Mouse (Mus musculus): ENCODE results near the gene Rcn3. TPM values are rescaled to one million over a fixed set of nuclear protein-coding genes. Genes with fewer than 3 reads are reported as not detected.
"Not testable (repeated sequence)": the region's sequence is repeated elsewhere in the genome, so short reads cannot be mapped to it uniquely, and the experiment has no call there.

Gene Rcn3
- polyA plus RNA-seq, 1 experiment: 1.7 TPM

- TF ChIP-seq FLI1 (IDR thresholded peaks at IDR 0.05; ENCODE audit: low read length) (no peak), GATA1 (IDR thresholded peaks at IDR 0.05; ENCODE audit: borderline replicate concordance, low read length) (no peak)
- H3K36me3 ChIP-seq (replicated peaks; ENCODE audit: low read length): peaks cover 42% of the 10 kb centered on the region
- peaks cover 2% of the 10 kb centered on the region for H3K27me3 ChIP-seq (replicated peaks)
- H3K9me3 ChIP-seq: peaks cover 3% of the 10 kb centered on the region; the same call in 1 of the 2 replicates
- peak overlapping the region; percentile 38 for H3K4me3 ChIP-seq (replicated peaks)
- peaks cover 83% of the 10 kb centered on the region for H3K4me1 ChIP-seq
These were observed 41.6 kb upstream of the Rcn3 start for GRCm38 (mm10) chr7:45133446-45134159.

DNA sequence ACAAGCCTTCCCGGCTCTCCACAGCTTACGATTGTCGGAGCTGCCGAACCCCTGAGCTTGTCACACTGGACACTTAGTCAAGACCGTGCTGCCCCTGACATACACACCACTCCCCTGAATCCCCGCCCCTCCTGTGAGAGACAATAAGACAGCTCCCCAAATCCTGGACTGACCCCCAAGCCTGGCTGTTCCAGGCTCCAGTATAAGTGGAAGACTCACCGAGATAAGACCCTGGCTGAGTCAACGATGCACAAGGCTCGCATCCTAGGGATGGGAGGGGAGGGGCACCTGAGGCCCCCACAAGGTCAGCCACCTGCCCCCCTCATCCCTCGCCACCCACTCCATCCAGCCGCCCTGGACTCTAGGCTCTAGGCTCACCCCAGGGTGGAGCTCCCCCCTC is 39.8 kb upstream of the Rcn3 start:
- H3K27me3 ChIP-seq (replicated peaks): no peaks in the 10 kb centered on the region
- H3K9me3 ChIP-seq: peaks cover 3% of the 10 kb centered on the region; the same call in 1 of the 2 replicates
- peaks cover 50% of the 10 kb centered on the region for H3K36me3 ChIP-seq (replicated peaks; ENCODE audit: low read length)
- H3K4me3 ChIP-seq (replicated peaks): no peak overlapping the region
- TF ChIP-seq GATA1 (IDR thresholded peaks at IDR 0.05; ENCODE audit: borderline replicate concordance, low read length): no peak
- no peak for TF ChIP-seq FLI1 (IDR thresholded peaks at IDR 0.05; ENCODE audit: low read length)
- peaks cover 76% of the 10 kb centered on the region for H3K4me1 ChIP-seq

DNA sequence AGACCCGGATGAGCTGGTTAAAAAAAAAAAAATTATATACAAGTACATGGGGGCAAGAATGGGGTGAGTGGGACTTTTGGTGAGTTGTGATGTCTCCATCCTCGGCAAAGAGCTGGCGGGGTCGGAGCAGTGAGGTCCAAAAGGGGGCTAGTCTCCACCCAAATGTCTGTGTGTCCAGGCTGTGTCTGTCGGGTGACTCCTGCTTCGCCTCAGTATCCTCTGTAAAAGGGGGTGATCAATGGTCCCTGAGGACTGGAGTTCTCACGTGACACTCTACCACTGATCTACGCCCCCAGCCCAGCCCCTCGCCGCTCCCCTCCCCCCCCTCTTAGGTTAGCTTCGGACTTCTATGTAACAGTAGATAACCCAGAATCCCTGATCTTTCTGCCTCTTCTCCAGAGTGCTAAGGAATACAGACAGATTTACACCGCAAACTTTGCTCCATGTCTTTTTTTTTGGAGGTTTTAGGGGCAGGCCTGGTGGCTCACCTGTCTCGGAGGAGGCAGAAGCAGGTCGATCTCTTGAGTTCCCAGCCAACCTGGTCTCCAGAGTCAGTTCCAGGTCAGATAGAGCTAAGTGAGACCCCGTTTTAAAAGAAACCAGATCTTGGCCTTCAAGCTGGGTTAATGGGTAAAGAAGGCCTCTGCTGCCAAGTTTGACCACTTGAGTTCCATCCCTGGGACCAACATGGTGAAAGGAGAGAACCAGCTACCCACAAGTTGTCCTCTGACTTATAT is 37.9 kb upstream of the Rcn3 start:
- TF ChIP-seq FLI1 (IDR thresholded peaks at IDR 0.05; ENCODE audit: low read length) (no peak), GATA1 (IDR thresholded peaks at IDR 0.05; ENCODE audit: borderline replicate concordance, low read length) (no peak)
- Histone ChIP-seq H3K27me3 (replicated peaks) (no peaks in the 10 kb centered on the region), H3K9me3 (peaks cover 3% of the 10 kb centered on the region; the same call in 1 of the 2 replicates), H3K4me3 (replicated peaks) (peak overlapping the region; percentile 98), H3K36me3 (replicated peaks; ENCODE audit: low read length) (peaks cover 69% of the 10 kb centered on the region), H3K4me1 (peaks cover 79% of the 10 kb centered on the region)

- H3K36me3 ChIP-seq (replicated peaks; ENCODE audit: low read length): peaks cover 71% of the 10 kb centered on the region
- peaks cover 3% of the 10 kb centered on the region; the same call in 1 of the 2 replicates for H3K9me3 ChIP-seq
- H3K4me1 ChIP-seq: peaks cover 79% of the 10 kb centered on the region
- no peaks in the 10 kb centered on the region for H3K27me3 ChIP-seq (replicated peaks)
- no peak for TF ChIP-seq GATA1 (IDR thresholded peaks at IDR 0.05; ENCODE audit: borderline replicate concordance, low read length)
- no peak for TF ChIP-seq FLI1 (IDR thresholded peaks at IDR 0.05; ENCODE audit: low read length)
- H3K4me3 ChIP-seq (replicated peaks): peak overlapping the region; percentile 98
These were observed 37.3 kb upstream of the Rcn3 start for GRCm38 (mm10) chr7:45129318-45129717.

- Histone ChIP-seq H3K4me1 (peaks cover 73% of the 10 kb centered on the region), H3K36me3 (replicated peaks; ENCODE audit: low read length) (peaks cover 65% of the 10 kb centered on the region), H3K9me3 (peaks cover 3% of the 10 kb centered on the region; the same call in 1 of the 2 replicates)
These were observed 36.7 kb upstream of the Rcn3 start, which contains the start of gene Rpl13a for GRCm38 (mm10) chr7:45128624-45129246. Gene Rpl13a (minus strand): TSS chr7:45128761.

DNA sequence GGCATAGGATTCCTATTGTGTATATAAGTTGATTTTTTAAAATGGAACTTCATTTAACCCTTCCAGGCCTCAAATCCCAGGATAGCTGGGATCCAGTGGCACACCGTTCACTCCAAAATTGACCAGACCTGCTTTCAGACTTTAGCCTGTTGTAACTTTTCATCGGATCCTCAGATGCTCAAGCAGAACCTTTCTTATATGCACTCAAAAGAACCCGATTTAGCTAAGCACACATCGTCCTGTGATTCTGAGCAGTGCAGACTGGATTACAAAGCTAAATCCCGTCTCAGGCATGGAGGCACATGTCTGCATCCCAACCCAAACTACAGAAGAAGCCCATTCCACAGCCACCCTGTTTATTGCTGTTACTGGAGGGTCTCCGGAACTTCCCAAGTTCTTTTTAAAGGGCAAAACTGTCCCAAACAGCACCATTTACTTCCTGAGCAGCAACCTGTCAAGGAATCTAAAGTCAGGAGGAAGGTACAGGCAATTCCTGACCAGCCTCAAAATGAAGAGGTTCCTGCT is 35.7 kb upstream of the Rcn3 start:
- Histone ChIP-seq H3K4me3 (replicated peaks) (peak overlapping the region; percentile 98), H3K4me1 (peaks cover 75% of the 10 kb centered on the region), H3K27me3 (replicated peaks) (no peaks in the 10 kb centered on the region), H3K36me3 (replicated peaks; ENCODE audit: low read length) (peaks cover 61% of the 10 kb centered on the region), H3K9me3 (no peaks in the 10 kb centered on the region)
- TF ChIP-seq FLI1 (IDR thresholded peaks at IDR 0.05; ENCODE audit: low read length) (no peak), GATA1 (IDR thresholded peaks at IDR 0.05; ENCODE audit: borderline replicate concordance, low read length) (no peak)

More at GRCm38 (mm10) chr7:45128624-45129246, 36.7 kb upstream of the Rcn3 start, which contains the start of gene Rpl13a:
- TF ChIP-seq GATA1 (IDR thresholded peaks at IDR 0.05; ENCODE audit: borderline replicate concordance, low read length) (no peak), FLI1 (IDR thresholded peaks at IDR 0.05; ENCODE audit: low read length) (no peak)
- no peaks in the 10 kb centered on the region for H3K27me3 ChIP-seq (replicated peaks)
- H3K4me3 ChIP-seq (replicated peaks): peak within 1 kb of the TSS; percentile 98

DNA sequence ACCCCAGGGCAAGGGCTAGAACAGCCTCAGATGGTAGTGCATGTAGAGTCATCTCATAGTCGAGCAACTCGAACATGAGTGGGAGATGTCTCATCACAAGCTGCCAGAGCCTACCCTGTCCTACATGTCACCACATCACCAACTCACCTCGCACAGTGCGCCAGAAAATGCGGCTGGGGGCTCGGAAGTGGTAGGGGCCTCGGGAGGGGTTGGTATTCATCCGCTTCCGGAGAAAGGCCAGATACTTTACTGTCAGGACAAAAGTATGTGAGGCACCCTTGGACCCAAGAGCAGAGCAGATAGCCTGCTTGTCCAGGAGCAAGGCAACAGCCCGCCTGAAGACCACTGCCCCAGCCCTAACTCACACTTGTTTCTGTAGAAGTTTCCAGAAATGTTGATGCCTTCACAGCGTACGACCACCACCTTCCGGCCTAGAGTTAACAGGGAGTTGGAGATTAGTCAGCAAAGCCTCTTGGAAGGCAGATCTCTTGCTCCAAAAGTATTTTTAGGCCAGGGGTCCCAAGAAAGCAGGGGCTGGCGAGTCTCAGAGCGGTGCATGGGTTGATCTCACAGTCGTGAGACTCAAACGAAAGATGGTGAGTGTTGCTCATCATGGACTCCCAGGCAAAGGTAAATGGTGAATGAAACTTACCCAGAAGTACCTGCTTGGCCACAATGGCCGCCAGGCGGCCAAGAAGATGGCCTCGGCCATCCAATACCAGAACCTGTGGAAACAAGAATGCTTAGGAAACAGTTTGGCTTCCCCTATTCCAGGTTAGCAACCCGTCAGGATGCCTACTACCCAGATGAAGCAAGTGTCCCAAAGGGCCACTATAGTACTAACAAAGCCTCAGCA is 35.1 kb upstream of the Rcn3 start:
- Histone ChIP-seq H3K27me3 (replicated peaks) (no peaks in the 10 kb centered on the region), H3K9me3 (no peaks in the 10 kb centered on the region), H3K4me3 (replicated peaks) (peak overlapping the region; percentile 98), H3K36me3 (replicated peaks; ENCODE audit: low read length) (peaks cover 61% of the 10 kb centered on the region), H3K4me1 (peaks cover 75% of the 10 kb centered on the region)
- TF ChIP-seq FLI1 (IDR thresholded peaks at IDR 0.05; ENCODE audit: low read length) (no peak), GATA1 (IDR thresholded peaks at IDR 0.05; ENCODE audit: borderline replicate concordance, low read length) (no peak)

DNA sequence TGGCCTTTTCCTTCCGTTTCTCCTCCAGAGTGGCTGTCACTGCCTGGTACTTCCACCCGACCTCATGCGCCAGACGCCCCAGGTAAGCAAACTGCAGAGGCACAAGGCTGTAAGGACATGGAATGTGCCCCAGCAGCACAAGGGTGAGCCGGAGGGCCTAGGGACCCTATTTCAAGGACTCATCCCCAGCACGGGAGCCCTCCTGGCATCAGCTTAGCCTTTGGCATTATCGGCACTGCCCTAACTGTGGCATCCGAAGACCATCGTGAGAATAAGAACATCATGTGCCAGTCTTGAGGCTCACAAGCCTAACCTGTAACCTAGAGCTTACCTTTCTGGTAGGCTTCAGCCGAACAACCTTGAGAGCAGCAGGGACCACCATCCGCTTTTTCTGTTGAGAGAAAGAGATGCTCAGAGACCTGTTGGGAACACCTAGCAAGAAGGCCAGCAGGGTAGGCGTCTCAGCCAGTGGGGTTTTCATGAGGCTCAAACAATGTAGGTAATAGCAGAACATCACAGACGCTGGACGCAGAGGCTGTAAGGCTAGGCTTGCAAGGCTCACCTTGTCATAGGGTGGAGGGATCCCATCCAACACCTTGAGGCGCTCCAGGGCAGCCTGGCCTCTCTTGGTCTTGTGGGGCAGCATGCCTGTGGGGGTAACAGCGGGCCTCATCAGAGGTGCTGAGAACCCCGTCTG is 34.3 kb upstream of the Rcn3 start:
- Histone ChIP-seq H3K4me3 (replicated peaks) (peak overlapping the region; percentile 98), H3K36me3 (replicated peaks; ENCODE audit: low read length) (peaks cover 61% of the 10 kb centered on the region), H3K9me3 (no peaks in the 10 kb centered on the region), H3K4me1 (peaks cover 76% of the 10 kb centered on the region), H3K27me3 (replicated peaks) (no peaks in the 10 kb centered on the region)
- TF ChIP-seq FLI1 (IDR thresholded peaks at IDR 0.05; ENCODE audit: low read length): no peak
- TF ChIP-seq GATA1 (IDR thresholded peaks at IDR 0.05; ENCODE audit: borderline replicate concordance, low read length): no peak

DNA sequence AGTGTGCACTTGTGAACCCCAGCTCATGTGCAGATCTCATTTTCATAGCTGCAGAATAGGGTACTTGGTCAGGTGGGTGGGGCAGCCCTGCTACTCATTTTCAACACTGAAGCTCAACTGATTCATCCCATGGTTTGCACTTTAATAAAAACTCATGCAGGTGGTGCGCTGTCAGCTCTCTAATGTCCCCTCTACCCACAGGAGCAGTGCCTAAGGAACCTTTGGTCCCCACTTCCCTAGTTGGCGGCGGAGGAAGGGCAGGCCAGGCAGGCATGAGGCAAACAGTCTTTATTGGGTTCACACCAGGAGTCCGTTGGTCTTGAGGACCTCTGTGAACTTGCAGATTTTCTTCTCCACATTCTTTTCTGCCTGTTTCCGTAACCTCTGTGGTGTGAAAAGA is 33.6 kb upstream of the Rcn3 start:
- H3K27me3 ChIP-seq (replicated peaks); H3K9me3 ChIP-seq; H3K4me3 ChIP-seq (replicated peaks): not testable (repeated sequence)
- peaks cover 62% of the 10 kb centered on the region for H3K36me3 ChIP-seq (replicated peaks; ENCODE audit: low read length)
- H3K4me1 ChIP-seq: peaks cover 77% of the 10 kb centered on the region

Measured in megakaryocyte, embryonic 14.5 days (primary cell).